9 mouse cellular contexts compared by ENCODE assay signal in the genomic region with DNA sequence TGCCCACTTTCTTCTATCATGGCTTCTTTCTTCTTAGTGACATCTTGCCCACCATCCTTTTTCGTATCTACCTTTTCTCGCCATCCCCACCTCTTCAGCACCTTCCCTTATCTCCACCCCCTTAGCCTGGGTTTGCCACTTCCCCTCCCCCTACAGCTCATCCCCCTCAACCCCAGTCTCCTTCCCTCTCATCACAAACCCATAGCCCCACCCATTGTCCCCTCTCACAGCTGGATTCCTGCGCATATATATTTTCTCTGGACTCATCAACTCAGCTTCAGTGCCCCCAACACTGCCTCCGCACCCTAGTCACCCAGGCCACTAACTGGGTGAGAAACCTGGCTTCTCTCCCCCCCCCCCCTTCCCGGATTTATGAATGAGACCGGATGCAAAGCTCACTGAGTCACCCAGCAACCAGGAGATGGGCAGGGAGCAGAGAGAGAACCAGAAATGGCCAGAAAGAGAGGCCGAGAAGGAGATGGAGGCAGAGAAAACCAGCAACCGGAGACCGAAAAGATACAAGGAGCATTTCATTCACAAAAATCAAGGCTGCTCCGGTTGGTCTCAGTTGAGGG. TPM values are rescaled to one million over a fixed set of nuclear protein-coding genes. Genes with fewer than 3 reads are reported as not detected.
DNase-seq lines count a peak whose midpoint lies in the region; ATAC-seq lines count a peak whose summit lies in the region.
"Had no signal": no experiment of that assay in that cellular context is flagged by ENCODE, and none has a peak within 500 bp of the region (broad histone marks: within the 10 kb centered on the region; RNA-seq: fewer than 3 reads in every experiment).

No protein-coding gene starts in this region.

- no peaks in the 10 kb centered on the region for H3K9me3 ChIP-seq in kidney, embryonic 15.5 days (replicated peaks)
- no peaks in the 10 kb centered on the region for H3K9me3 ChIP-seq in hindbrain, embryonic 16.5 days (ENCODE audit: control insufficient read depth, low read length)
- H3K9me3 ChIP-seq in neural tube, embryonic 13.5 days = no peaks in the 10 kb centered on the region

- H3K27ac ChIP-seq in kidney, embryonic 15.5 days = peak overlapping the region; percentile 93; the same call in 1 of the 2 replicates
- peak overlapping the region; percentile 90 for H3K27ac ChIP-seq in hindbrain, embryonic 16.5 days (ENCODE audit: low read depth, low read length)
- H3K27ac ChIP-seq in neural tube, embryonic 13.5 days (replicated peaks) = peak overlapping the region; percentile 90

- no peak for DNase-seq in kidney, postnatal 14 days
- peak; percentile 62 for DNase-seq in brain, adult 2 months (ENCODE audit: low read depth, low spot score)
- no peak for DNase-seq in gastrocnemius, postnatal 10 days
- DNase-seq in heart, adult 8-10 months (ENCODE audit: low spot score) = no peak
- DNase-seq: kidney, adult 11 months had no signal

- peaks cover 54% of the 10 kb centered on the region for H3K4me1 ChIP-seq in kidney, embryonic 15.5 days
- H3K4me1 ChIP-seq in hindbrain, embryonic 16.5 days (ENCODE audit: control insufficient read depth, insufficient read depth, low read depth, low read length) = peaks cover 27% of the 10 kb centered on the region
- peaks cover 41% of the 10 kb centered on the region for H3K4me1 ChIP-seq in neural tube, embryonic 13.5 days (replicated peaks)

- 6% methylated on average over 10 of the region's 10 CpGs for WGBS in kidney, embryonic 15.5 days
- 4% methylated on average over 10 of the region's 10 CpGs for WGBS in hindbrain, embryonic 16.5 days
- 2% methylated on average over 10 of the region's 10 CpGs for WGBS in neural tube, embryonic 13.5 days

- peak overlapping the region; percentile 60 for H3K9ac ChIP-seq in kidney, embryonic 15.5 days
- peak overlapping the region; percentile 82 for H3K9ac ChIP-seq in hindbrain, embryonic 16.5 days (ENCODE audit: low read depth, low read length)
- H3K9ac ChIP-seq in neural tube, embryonic 13.5 days = peak overlapping the region; percentile 76

- H3K4me2 ChIP-seq in kidney, embryonic 15.5 days = peak overlapping the region; percentile 92
- H3K4me2 ChIP-seq in hindbrain, embryonic 16.5 days (ENCODE audit: low read length) = peak overlapping the region; percentile 76
- peak overlapping the region; percentile 76 for H3K4me2 ChIP-seq in neural tube, embryonic 13.5 days

- peaks cover 28% of the 10 kb centered on the region for H3K27me3 ChIP-seq in kidney, embryonic 15.5 days
- H3K27me3 ChIP-seq in hindbrain, embryonic 16.5 days (replicated peaks; ENCODE audit: control insufficient read depth, insufficient read depth, low read length) = peaks cover 15% of the 10 kb centered on the region
- H3K27me3 ChIP-seq in neural tube, embryonic 13.5 days = peaks cover 29% of the 10 kb centered on the region

- H3K4me3 ChIP-seq in kidney, embryonic 15.5 days (replicated peaks) = peak overlapping the region; percentile 76
- H3K4me3 ChIP-seq in hindbrain, embryonic 16.5 days (ENCODE audit: low read length) = peak overlapping the region; percentile 80
- peak overlapping the region; percentile 66 for H3K4me3 ChIP-seq in neural tube, embryonic 13.5 days

- ATAC-seq in kidney, embryonic 15.5 days (replicated peaks; ENCODE audit: low FRiP score) = no peak
- ATAC-seq in hindbrain, embryonic 16.5 days = no peak
- no peak for ATAC-seq in neural tube, embryonic 13.5 days (ENCODE audit: low read depth)
- no peak for ATAC-seq in frontal cortex, adult (ENCODE audit: low TSS enrichment)

- peaks cover 10% of the 10 kb centered on the region for H3K36me3 ChIP-seq in kidney, embryonic 15.5 days
- peaks cover under 1% of the 10 kb centered on the region for H3K36me3 ChIP-seq in hindbrain, embryonic 16.5 days (ENCODE audit: control insufficient read depth, insufficient read depth, low read length)
- peaks cover 22% of the 10 kb centered on the region for H3K36me3 ChIP-seq in neural tube, embryonic 13.5 days

RNA-seq across cellular contexts. Expression of a gene that starts 1.8 kb away (rescaled TPM):
- 0.72 and 1.00 TPM in 2 replicates for polyA plus RNA-seq in kidney, embryonic 15.5 days (2015; fragmentation: Nextera tagmentation; extraction: Ambion mirVana)
- 0.36 and 0.81 TPM in 2 replicates for polyA plus RNA-seq in hindbrain, embryonic 16.5 days (2015; fragmentation: Nextera tagmentation; extraction: Ambion mirVana)
- polyA plus RNA-seq in neural tube, embryonic 13.5 days (2015; fragmentation: Nextera tagmentation; extraction: Ambion mirVana) = 0.67 and 0.73 TPM in 2 replicates
- total RNA-seq in gastrocnemius, postnatal 10 days (2021) = under 1 TPM; 0.32 to 0.35 TPM
- total RNA-seq in heart, adult 8-10 months (2022) = under 1 TPM in 3 of 4 experiments, not detected in 1; 0.14 to 0.37 (median 0.28) TPM

RNA-seq across cellular contexts. Expression of a gene that starts 2.0 kb away (rescaled TPM):
- polyA plus RNA-seq in kidney, embryonic 15.5 days (2015; fragmentation: Nextera tagmentation; extraction: Ambion mirVana) = 3.4 and 4.0 TPM in 2 replicates
- polyA plus RNA-seq in hindbrain, embryonic 16.5 days (2015; fragmentation: Nextera tagmentation; extraction: Ambion mirVana) = 8.4 and 10.4 TPM in 2 replicates
- 9.4 and 9.7 TPM in 2 replicates for polyA plus RNA-seq in neural tube, embryonic 13.5 days (2015; fragmentation: Nextera tagmentation; extraction: Ambion mirVana)
- 1 to 10 TPM; 1.9 to 2.4 TPM for total RNA-seq in gastrocnemius, postnatal 10 days (2021)
- under 1 TPM; 0.23 to 0.75 (median 0.52) TPM for total RNA-seq in heart, adult 8-10 months (2022)

RNA-seq across cellular contexts. Expression of a gene that starts 12.2 kb away (rescaled TPM):
- polyA plus RNA-seq in kidney, embryonic 15.5 days (2015; fragmentation: Nextera tagmentation; extraction: Ambion mirVana) = 19.4 and 21.4 TPM in 2 replicates
- polyA plus RNA-seq in hindbrain, embryonic 16.5 days (2015; fragmentation: Nextera tagmentation; extraction: Ambion mirVana) = 34.6 and 44.1 TPM in 2 replicates
- polyA plus RNA-seq in neural tube, embryonic 13.5 days (2015; fragmentation: Nextera tagmentation; extraction: Ambion mirVana) = 29.4 and 39.3 TPM in 2 replicates
- total RNA-seq in gastrocnemius, postnatal 10 days (2021) = 10 to 100 TPM; 11.7 to 12.5 TPM
- 10 to 100 TPM; 10.4 to 12.6 (median 10.8) TPM for total RNA-seq in heart, adult 8-10 months (2022)

RNA-seq across cellular contexts. Expression of a gene that starts 12.3 kb away (rescaled TPM):
- 263 and 266 TPM in 2 replicates for polyA plus RNA-seq in kidney, embryonic 15.5 days (2015; fragmentation: Nextera tagmentation; extraction: Ambion mirVana)
- polyA plus RNA-seq in hindbrain, embryonic 16.5 days (2015; fragmentation: Nextera tagmentation; extraction: Ambion mirVana) = 278 and 284 TPM in 2 replicates
- 310 and 326 TPM in 2 replicates for polyA plus RNA-seq in neural tube, embryonic 13.5 days (2015; fragmentation: Nextera tagmentation; extraction: Ambion mirVana)
- 100 to 1,000 TPM; 184 to 185 TPM for total RNA-seq in gastrocnemius, postnatal 10 days (2021)
- total RNA-seq in heart, adult 8-10 months (2022) = 100 to 1,000 TPM; 116 to 132 (median 121) TPM

RNA-seq across cellular contexts. Expression of a gene that starts 33.6 kb away (rescaled TPM):
- 0.48 and 1.2 TPM in 2 replicates for polyA plus RNA-seq in kidney, embryonic 15.5 days (2015; fragmentation: Nextera tagmentation; extraction: Ambion mirVana)
- 0.82 and 1.2 TPM in 2 replicates for polyA plus RNA-seq in hindbrain, embryonic 16.5 days (2015; fragmentation: Nextera tagmentation; extraction: Ambion mirVana)
- polyA plus RNA-seq in neural tube, embryonic 13.5 days (2015; fragmentation: Nextera tagmentation; extraction: Ambion mirVana) = 0.52 and 0.68 TPM in 2 replicates
- 1 to 10 TPM in 1 of 2 experiments, under 1 TPM in 1; 0.86 to 1.4 TPM for total RNA-seq in gastrocnemius, postnatal 10 days (2021)
- total RNA-seq in heart, adult 8-10 months (2022) = 1 to 10 TPM in 3 of 4 experiments, under 1 TPM in 1; 1.00 to 1.5 (median 1.2) TPM
